Mouse (Mus musculus): ENCODE results near the gene Hist3h2ba.

GRCm38 (mm10) chr11:58994337-58994826 lies 45.7 kb downstream of the Hist3h2ba start:
- no peak for TF ChIP-seq POLR2A (IDR thresholded peaks at IDR 0.05; ENCODE audit: low read depth, low read length)
- no peak for TF ChIP-seq MAX (IDR thresholded peaks at IDR 0.05; ENCODE audit: low read length)

All from CH12.LX (cell line).